Mouse (Mus musculus) limb, embryonic 14.5 days (tissue): Measurements from ENCODE around the gene B4galt1. TPM values are rescaled to one million over a fixed set of nuclear protein-coding genes. Genes with fewer than 3 reads are reported as not detected.

Experiments
- ATAC-seq: fragments of 200-750 bp; cut with Nextera tagmentation; 2 replicates; pipeline ENCODE4 v1.8.0; 2017; ENCODE audit warnings: low read depth, moderate number of reproducible peaks, moderate TSS enrichment; ENCODE audit not compliant: low FRiP score
- DNase-seq: peaks from one replicate; pipeline ENCODE4 v3.0.0-alpha.2; 2015; ENCODE audit warnings: low spot score
- H3K27ac ChIP-seq: fragments of 300-500 bp; sonication (generic); replicated peaks from 2 replicates; pipeline ENCODE4 v1.5.1; 2014; ENCODE audit warnings: low read depth, mild to moderate bottlenecking, low read length, moderate library complexity, mixed read lengths
- H3K27me3 ChIP-seq: fragments of 300-500 bp; sonication (generic); 2 replicates; pipeline ENCODE4 v1.6.1; 2014; ENCODE audit warnings: low read length, mixed read lengths; ENCODE audit not compliant: control insufficient read depth, insufficient read depth
- H3K36me3 ChIP-seq: fragments of 300-500 bp; sonication (generic); 2 replicates; pipeline ENCODE4 v1.6.1; 2014; ENCODE audit warnings: mild to moderate bottlenecking, low read length, moderate library complexity, mixed read lengths; ENCODE audit not compliant: control insufficient read depth, insufficient read depth
- H3K4me1 ChIP-seq: fragments of 300-500 bp; sonication (generic); 2 replicates; pipeline ENCODE4 v1.6.1; 2014; ENCODE audit warnings: antibody characterized with exemption, low read length, mixed read lengths; ENCODE audit not compliant: control insufficient read depth, insufficient read depth
- H3K4me2 ChIP-seq: fragments of 300-500 bp; sonication (generic); replicated peaks from 2 replicates; pipeline ENCODE4 v1.6.1; 2014; ENCODE audit warnings: low read depth, mild to moderate bottlenecking, low read length, moderate library complexity; ENCODE audit not compliant: severe bottlenecking
- H3K4me3 ChIP-seq: fragments of 300-500 bp; sonication (generic); replicated peaks from 2 replicates; pipeline ENCODE4 v1.5.1; 2014; ENCODE audit warnings: low read length
- H3K9ac ChIP-seq: fragments of 300-500 bp; sonication (generic); 2 replicates; pipeline ENCODE4 v1.6.1; 2014; ENCODE audit warnings: mild to moderate bottlenecking, low read depth, low read length, moderate library complexity; ENCODE audit not compliant: severe bottlenecking
- H3K9me3 ChIP-seq: fragments of 300-500 bp; sonication (generic); 2 replicates; pipeline ENCODE4 v1.6.1; 2016; ENCODE audit warnings: low read length; ENCODE audit not compliant: control insufficient read depth
- POLR2A ChIP-seq: fragments of 200-500 bp; IDR thresholded peaks from 2 replicates; pipeline ENCODE4 v1.8.0; 2012; ENCODE audit warnings: inconsistent platforms, mild to moderate bottlenecking, moderate library complexity, borderline replicate concordance; ENCODE audit not compliant: insufficient read depth, insufficient read length; ENCODE audit errors: extremely low read depth
- WGBS: fragments of 180-500 bp; shearing (Covaris S2); extraction: QIAGEN DNeasy Blood & Tissue Kit; methylation state at CpG from one replicate; pipeline ENCODE4 v1.1.7; 2014; 5-methylcytosine and 5-hydroxymethylcytosine counted together
- polyA plus RNA-seq, 2 experiments: library from polyadenylated mRNA; depleted of rRNA in 1 of 2; stranded (reverse) in 1 of 2; unstranded in 1 of 2; fragments of >200 nt; fragmentation: Nextera tagmentation in 1 of 2; extraction: Ambion mirVana in 1 of 2; gene quantifications; 2 replicates each; pipeline versions ENCODE4 v1.2.1 to v1.2.3; 2012 to 2014

Gene B4galt1
- polyA plus RNA-seq, 2 experiments = 35.9 to 52.3 TPM

DNA sequence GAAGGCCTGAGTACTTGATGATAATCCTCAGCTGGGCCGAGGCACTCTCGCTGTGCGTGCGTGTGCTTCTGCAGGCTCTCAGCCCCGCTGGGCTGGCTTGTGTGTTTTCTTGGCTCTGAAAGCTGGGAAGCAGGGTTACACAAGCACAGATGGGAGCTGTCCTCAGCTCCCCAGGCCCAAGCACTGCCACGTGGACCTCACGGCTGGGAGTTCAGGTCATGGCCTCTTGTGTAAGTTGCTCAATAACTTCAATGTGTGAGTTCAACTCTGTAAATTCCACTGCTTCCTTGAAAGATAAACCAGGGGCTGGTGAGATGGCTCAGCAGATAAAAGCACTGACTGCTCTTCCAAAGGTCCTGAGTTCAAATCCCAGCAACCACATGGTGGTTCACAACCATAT lies 24.9 kb downstream of the B4galt1 start:
- no peak overlapping the region for H3K4me2 ChIP-seq
- WGBS = 81% methylated on average over 7 of the region's 7 CpGs
- ATAC-seq = no peak
- no peak overlapping the region for H3K9ac ChIP-seq
- no peak overlapping the region for H3K27ac ChIP-seq
- H3K4me3 ChIP-seq = no peak overlapping the region
- no peak for TF ChIP-seq POLR2A
- no peaks in the 10 kb centered on the region for H3K4me1 ChIP-seq
- 0 out of 2 replicates have a peak, but pooled peaks cover 14% of the 10 kb centered on the region for H3K36me3 ChIP-seq
- no peak for DNase-seq
- no peaks in the 10 kb centered on the region for H3K9me3 ChIP-seq
- H3K27me3 ChIP-seq = no peaks in the 10 kb centered on the region

DNA sequence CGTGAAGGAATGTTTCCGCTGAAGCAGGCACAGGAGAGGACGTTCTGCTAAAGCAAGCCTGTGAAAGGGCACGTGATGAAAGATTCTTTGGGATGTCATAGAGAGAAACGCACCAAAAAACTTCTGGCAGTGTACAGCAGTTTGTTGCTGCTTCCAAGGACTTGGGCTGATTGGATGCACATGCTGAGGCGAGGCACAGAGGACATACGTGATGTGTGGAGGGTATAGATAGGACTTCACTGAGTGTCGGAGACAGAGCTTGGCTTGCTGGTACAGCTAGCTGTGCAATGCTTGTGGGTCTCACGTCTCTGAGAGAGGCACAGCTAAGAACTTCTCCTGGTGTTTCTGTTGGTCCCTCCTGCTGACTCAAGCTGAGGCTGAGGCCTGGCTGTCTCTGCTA lies 25.9 kb downstream of the B4galt1 start:
- no peak for TF ChIP-seq POLR2A
- no peak overlapping the region for H3K4me2 ChIP-seq
- H3K27me3 ChIP-seq = no peaks in the 10 kb centered on the region
- peaks cover 21% of the 10 kb centered on the region for H3K36me3 ChIP-seq
- DNase-seq = no peak
- H3K27ac ChIP-seq = no peak overlapping the region
- no peak for ATAC-seq
- WGBS = 89% methylated on average over 9 of the region's 9 CpGs
- no peak overlapping the region for H3K4me3 ChIP-seq
- no peaks in the 10 kb centered on the region for H3K4me1 ChIP-seq
- no peaks in the 10 kb centered on the region for H3K9me3 ChIP-seq
- no peak overlapping the region for H3K9ac ChIP-seq

DNA sequence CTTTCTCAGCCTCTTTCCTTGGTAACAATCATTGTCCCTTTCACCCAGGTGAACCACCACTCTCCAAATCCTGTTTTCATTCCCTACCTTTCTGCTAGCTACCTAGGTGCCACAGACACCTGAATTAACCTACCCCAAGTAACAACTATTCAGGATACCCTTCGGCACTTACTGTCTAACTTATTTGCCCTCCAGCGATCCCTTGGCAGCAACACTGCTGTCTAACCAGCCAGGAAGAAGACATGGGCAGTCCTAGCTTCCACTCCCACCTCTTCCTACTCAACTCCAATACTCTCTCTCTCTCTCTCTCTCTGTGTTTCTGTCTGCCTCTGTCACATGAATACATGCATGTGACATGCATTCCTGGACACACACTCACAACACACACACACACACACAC lies 27.0 kb downstream of the B4galt1 start:
- Histone ChIP-seq H3K36me3 (peaks cover 29% of the 10 kb centered on the region), H3K4me2 (no peak overlapping the region), H3K9ac (no peak overlapping the region), H3K27ac (no peak overlapping the region), H3K4me1 (no peaks in the 10 kb centered on the region), H3K4me3 (no peak overlapping the region), H3K27me3 (no peaks in the 10 kb centered on the region), H3K9me3 (no peaks in the 10 kb centered on the region)
- no peak for TF ChIP-seq POLR2A
- ATAC-seq (no peak), DNase-seq (no peak)
- 94% methylated on average over 2 of the region's 2 CpGs for WGBS

DNA sequence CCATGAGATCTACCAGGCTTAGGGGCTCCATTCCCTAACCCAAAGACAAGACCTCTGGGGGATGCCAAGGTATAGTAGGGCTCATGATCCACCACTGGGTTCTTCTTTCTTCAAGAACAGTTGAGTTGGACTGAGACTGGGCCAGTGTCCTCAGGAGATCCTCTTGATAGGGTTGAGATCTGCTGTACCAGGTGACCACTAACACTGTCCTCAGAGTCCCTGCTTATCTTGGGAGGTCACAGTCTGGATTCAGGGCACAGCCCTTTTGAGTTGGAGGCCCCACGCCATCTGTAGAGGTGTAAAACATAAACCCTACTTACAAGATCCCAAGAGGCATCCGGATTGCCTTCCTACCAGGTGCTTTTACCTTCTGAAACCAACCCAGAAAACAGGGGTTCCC lies 27.8 kb downstream of the B4galt1 start:
- no peak overlapping the region for H3K4me2 ChIP-seq

DNA sequence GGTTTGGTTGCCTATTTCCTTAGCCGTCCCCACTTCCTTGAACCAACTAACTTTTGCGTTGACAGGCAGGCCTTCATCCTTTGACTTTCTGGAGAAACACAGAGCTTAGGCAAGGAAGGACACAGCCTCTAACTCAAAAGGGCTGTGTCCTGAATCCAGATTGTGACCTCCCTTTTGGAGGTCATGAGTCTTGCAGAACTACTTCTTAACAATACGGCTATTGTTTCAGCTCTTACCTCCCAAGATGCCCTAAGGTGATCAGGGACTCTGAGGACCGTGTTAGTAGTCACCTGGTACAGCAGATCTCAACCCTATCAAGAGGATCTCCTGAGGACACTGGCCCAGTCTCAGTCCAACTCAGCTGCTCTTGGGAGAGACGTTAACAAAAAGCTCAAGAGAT lies 28.7 kb downstream of the B4galt1 start:
- no peak for TF ChIP-seq POLR2A
- DNase-seq = no peak
- WGBS = 80% methylated on average over 5 of the region's 5 CpGs
- H3K27ac ChIP-seq = no peak overlapping the region
- no peak overlapping the region for H3K9ac ChIP-seq
- no peak overlapping the region for H3K4me2 ChIP-seq
- H3K9me3 ChIP-seq = no peaks in the 10 kb centered on the region
- no peaks in the 10 kb centered on the region for H3K27me3 ChIP-seq
- no peaks in the 10 kb centered on the region for H3K4me1 ChIP-seq
- no peak overlapping the region for H3K4me3 ChIP-seq
- no peak for ATAC-seq
- H3K36me3 ChIP-seq = peaks cover 40% of the 10 kb centered on the region

More for the DNA sequence above, 27.8 kb downstream of the B4galt1 start:
- DNase-seq (no peak), ATAC-seq (no peak)
- Histone ChIP-seq H3K27ac (no peak overlapping the region), H3K9ac (no peak overlapping the region), H3K4me3 (no peak overlapping the region), H3K9me3 (no peaks in the 10 kb centered on the region), H3K4me1 (no peaks in the 10 kb centered on the region), H3K36me3 (peaks cover 38% of the 10 kb centered on the region), H3K27me3 (no peaks in the 10 kb centered on the region)
- TF ChIP-seq POLR2A = no peak
- 92% methylated on average over 2 of the region's 2 CpGs for WGBS

DNA sequence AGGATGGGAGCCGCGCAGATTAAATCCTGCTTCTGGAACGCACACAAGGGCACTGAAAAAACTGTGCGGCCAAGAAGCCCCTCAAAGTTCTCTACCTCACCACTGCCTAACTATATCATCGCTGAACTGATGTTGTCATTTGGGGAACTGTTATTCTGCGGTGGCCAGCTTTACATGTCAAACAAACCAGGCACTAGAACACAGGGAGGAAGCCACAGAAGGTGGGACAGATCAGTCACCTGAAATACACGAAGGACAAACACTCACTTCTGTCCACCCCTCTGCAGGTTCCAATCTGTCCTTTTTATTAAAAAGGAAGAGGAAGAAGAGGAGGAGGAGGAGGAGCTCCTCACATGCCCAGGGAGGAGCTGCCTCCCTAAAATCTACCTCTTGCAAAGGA lies 29.3 kb downstream of the B4galt1 start:
- Histone ChIP-seq H3K4me1 (no peaks in the 10 kb centered on the region), H3K27ac (no peak overlapping the region), H3K9ac (no peak overlapping the region), H3K4me2 (no peak overlapping the region), H3K27me3 (no peaks in the 10 kb centered on the region), H3K36me3 (peaks cover 40% of the 10 kb centered on the region), H3K4me3 (no peak overlapping the region), H3K9me3 (no peaks in the 10 kb centered on the region)
- WGBS = 93% methylated on average over 7 of the region's 7 CpGs
- ATAC-seq (no peak), DNase-seq (no peak)
- no peak for TF ChIP-seq POLR2A
